Mouse (Mus musculus): ENCODE measurements at regions not wholly inside any gene's neighbourhood (a gene's known extent, or its start where the extent isn't known, plus 50 kb on each side); places are given as distances from the start of the nearest gene placed in this dataset.

- Histone ChIP-seq H3K4me2 (replicated peaks; ENCODE audit: low read depth, low read length) (no peak overlapping the region), H3K27ac (ENCODE audit: low read length) (no peak overlapping the region), H3K4me3 (ENCODE audit: low read depth, low read length) (no peak overlapping the region), H3K27me3 (replicated peaks; ENCODE audit: insufficient read depth, low read length) (no peaks in the 10 kb centered on the region), H3K9me3 (ENCODE audit: low read length) (no peaks in the 10 kb centered on the region), H3K9ac (replicated peaks; ENCODE audit: low read depth) (no peak overlapping the region), H3K4me1 (ENCODE audit: insufficient read depth, low read depth, low read length) (no peaks in the 10 kb centered on the region), H3K36me3 (ENCODE audit: insufficient read depth, low read length) (no peaks in the 10 kb centered on the region)
- TF ChIP-seq CTCF (IDR thresholded peaks at IDR 0.05) (no peak), EP300 (IDR thresholded peaks at IDR 0.05) (no peak)
- ATAC-seq (no peak), DNase-seq (ENCODE audit: low spot score) (no peak)
- WGBS = 82% methylated on average over 5 of the region's 5 CpGs
Observed at GRCm38 (mm10) chr12:26012951-26013350, 402.1 kb downstream of the Rnf144a start.

GRCm38 (mm10) chr12:25994063-25994462 lies 421.0 kb downstream of the Rnf144a start:
- no peaks in the 10 kb centered on the region for H3K36me3 ChIP-seq (ENCODE audit: insufficient read depth, low read length)
- ATAC-seq (no peak), DNase-seq (ENCODE audit: low spot score) (no peak)
- H3K9ac ChIP-seq (replicated peaks; ENCODE audit: low read depth) = no peak overlapping the region
- H3K4me3 ChIP-seq (ENCODE audit: low read depth, low read length) = no peak overlapping the region
- no peak overlapping the region for H3K4me2 ChIP-seq (replicated peaks; ENCODE audit: low read depth, low read length)
- no peaks in the 10 kb centered on the region for H3K9me3 ChIP-seq (ENCODE audit: low read length)
- no peak for TF ChIP-seq CTCF (IDR thresholded peaks at IDR 0.05)
- no peak for TF ChIP-seq EP300 (IDR thresholded peaks at IDR 0.05)
- no peak overlapping the region for H3K27ac ChIP-seq (ENCODE audit: low read length)
- 63% methylated on average over 4 of the region's 4 CpGs for WGBS
- no peaks in the 10 kb centered on the region for H3K4me1 ChIP-seq (ENCODE audit: insufficient read depth, low read depth, low read length)
- H3K27me3 ChIP-seq (replicated peaks; ENCODE audit: insufficient read depth, low read length) = no peaks in the 10 kb centered on the region

DNA sequence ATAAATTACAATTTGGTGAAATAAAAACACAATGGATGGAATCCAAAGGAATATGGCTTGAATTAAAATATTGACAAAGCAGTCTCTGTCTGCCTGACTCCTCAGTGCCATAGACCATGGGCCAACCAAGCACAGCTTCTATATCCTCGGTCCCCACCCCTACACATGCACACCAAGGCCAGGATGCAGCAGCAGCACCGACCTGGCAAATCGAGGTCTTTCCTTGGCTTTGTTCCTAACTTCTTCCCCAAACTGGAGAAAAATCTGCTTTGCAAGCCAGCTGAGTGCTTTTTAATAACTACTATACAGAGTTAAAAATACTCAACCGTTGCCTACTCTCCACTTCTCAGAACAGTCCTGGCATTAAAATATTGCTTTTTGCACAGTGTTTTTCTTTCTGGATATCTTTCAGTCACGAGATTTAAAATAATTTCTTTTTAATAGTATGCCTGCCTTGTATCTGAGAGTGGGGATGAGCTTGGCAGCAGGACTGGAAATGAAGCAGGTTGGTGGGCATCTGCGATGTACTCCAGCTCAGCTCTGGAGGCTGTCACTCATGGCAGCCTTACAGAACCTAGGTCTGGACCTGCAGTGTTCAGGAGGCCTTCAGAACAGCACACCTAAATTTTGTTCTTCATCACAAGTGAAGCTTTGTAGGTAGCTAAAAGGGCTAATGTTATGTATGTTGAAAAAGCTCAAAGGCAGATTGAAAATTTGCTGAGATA lies 423.1 kb downstream of the Rnf144a start:
- DNase-seq (ENCODE audit: low spot score) = no peak
- H3K4me1 ChIP-seq (ENCODE audit: insufficient read depth, low read depth, low read length) = no peaks in the 10 kb centered on the region
- no peaks in the 10 kb centered on the region for H3K36me3 ChIP-seq (ENCODE audit: insufficient read depth, low read length)
- WGBS = 61% methylated on average over 6 of the region's 6 CpGs
- no peak overlapping the region for H3K9ac ChIP-seq (replicated peaks; ENCODE audit: low read depth)
- H3K4me3 ChIP-seq (ENCODE audit: low read depth, low read length) = no peak overlapping the region
- no peaks in the 10 kb centered on the region for H3K27me3 ChIP-seq (replicated peaks; ENCODE audit: insufficient read depth, low read length)
- ATAC-seq = no peak
- TF ChIP-seq EP300 (IDR thresholded peaks at IDR 0.05) = no peak
- TF ChIP-seq CTCF (IDR thresholded peaks at IDR 0.05) = no peak
- H3K9me3 ChIP-seq (ENCODE audit: low read length) = no peaks in the 10 kb centered on the region
- H3K27ac ChIP-seq (ENCODE audit: low read length) = no peak overlapping the region
- no peak overlapping the region for H3K4me2 ChIP-seq (replicated peaks; ENCODE audit: low read depth, low read length)

GRCm38 (mm10) chr12:25982545-25982944 lies 432.5 kb downstream of the Rnf144a start:
- Histone ChIP-seq H3K27ac (ENCODE audit: low read length) (no peak overlapping the region), H3K4me1 (ENCODE audit: insufficient read depth, low read depth, low read length) (no peaks in the 10 kb centered on the region), H3K9me3 (ENCODE audit: low read length) (no peaks in the 10 kb centered on the region), H3K4me3 (ENCODE audit: low read depth, low read length) (no peak overlapping the region), H3K9ac (replicated peaks; ENCODE audit: low read depth) (no peak overlapping the region), H3K27me3 (replicated peaks; ENCODE audit: insufficient read depth, low read length) (no peaks in the 10 kb centered on the region), H3K4me2 (replicated peaks; ENCODE audit: low read depth, low read length) (no peak overlapping the region), H3K36me3 (ENCODE audit: insufficient read depth, low read length) (no peaks in the 10 kb centered on the region)
- TF ChIP-seq EP300 (IDR thresholded peaks at IDR 0.05) (no peak), CTCF (IDR thresholded peaks at IDR 0.05) (no peak)
- ATAC-seq (no peak), DNase-seq (ENCODE audit: low spot score) (no peak)
- 85% methylated on average over 4 of the region's 4 CpGs for WGBS

DNA sequence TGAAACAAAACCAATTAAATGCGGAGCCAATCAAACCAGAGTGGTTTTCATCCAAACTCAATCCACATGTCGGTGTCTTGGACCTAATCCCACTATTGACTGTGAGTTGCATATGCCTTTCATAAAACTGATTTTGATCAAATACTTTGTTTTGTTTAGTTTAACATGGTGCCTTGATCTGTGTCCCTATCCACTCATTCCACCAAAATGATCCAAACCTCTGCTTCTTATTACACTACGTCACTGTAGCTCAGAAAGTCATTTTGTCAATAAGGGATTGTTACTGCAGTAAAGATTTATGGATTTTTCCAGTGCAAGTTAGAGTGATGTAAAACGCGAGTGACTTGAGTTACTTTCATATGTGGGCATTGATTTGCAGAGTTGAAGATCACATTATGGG lies 436.7 kb downstream of the Rnf144a start:
- H3K4me2 ChIP-seq (replicated peaks; ENCODE audit: low read depth, low read length) = no peak overlapping the region
- no peaks in the 10 kb centered on the region for H3K9me3 ChIP-seq (ENCODE audit: low read length)
- H3K36me3 ChIP-seq (ENCODE audit: insufficient read depth, low read length) = no peaks in the 10 kb centered on the region
- no peak overlapping the region for H3K27ac ChIP-seq (ENCODE audit: low read length)
- no peak overlapping the region for H3K9ac ChIP-seq (replicated peaks; ENCODE audit: low read depth)
- H3K27me3 ChIP-seq (replicated peaks; ENCODE audit: insufficient read depth, low read length) = no peaks in the 10 kb centered on the region
- TF ChIP-seq CTCF (IDR thresholded peaks at IDR 0.05) (no peak), EP300 (IDR thresholded peaks at IDR 0.05) (no peak)
- WGBS = 89% methylated on average over 5 of the region's 5 CpGs
- ATAC-seq = no peak
- H3K4me1 ChIP-seq (ENCODE audit: insufficient read depth, low read depth, low read length) = no peaks in the 10 kb centered on the region
- H3K4me3 ChIP-seq (ENCODE audit: low read depth, low read length) = no peak overlapping the region
- DNase-seq (ENCODE audit: low spot score) = no peak

DNA sequence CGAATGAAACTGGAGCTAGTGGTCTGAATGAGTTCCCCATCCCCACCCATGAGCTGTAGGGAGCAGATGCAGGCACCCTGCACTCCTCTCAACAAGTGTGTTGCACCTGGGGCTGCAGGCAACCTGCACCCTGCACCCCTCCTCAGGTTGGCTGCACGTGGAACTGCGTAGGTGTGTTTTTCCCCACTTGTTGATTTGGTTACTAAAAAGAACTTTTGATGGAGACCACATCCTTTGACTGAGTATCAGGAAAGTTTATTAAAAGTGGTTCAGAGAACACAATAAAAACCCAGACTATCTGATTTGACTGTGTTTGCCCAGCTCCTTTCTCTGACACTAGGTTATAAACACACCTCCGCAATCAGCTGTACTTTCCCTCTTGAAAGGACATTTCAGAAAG lies 456.5 kb downstream of the Rnf144a start:
- no peak for DNase-seq (ENCODE audit: low spot score)
- ATAC-seq = no peak
- 73% methylated on average over 4 of the region's 4 CpGs for WGBS
- TF ChIP-seq EP300 (IDR thresholded peaks at IDR 0.05) (no peak), CTCF (IDR thresholded peaks at IDR 0.05) (no peak)
- Histone ChIP-seq H3K4me2 (replicated peaks; ENCODE audit: low read depth, low read length) (no peak overlapping the region), H3K27ac (ENCODE audit: low read length) (no peak overlapping the region), H3K27me3 (replicated peaks; ENCODE audit: insufficient read depth, low read length) (no peaks in the 10 kb centered on the region), H3K4me1 (ENCODE audit: insufficient read depth, low read depth, low read length) (no peaks in the 10 kb centered on the region), H3K9me3 (ENCODE audit: low read length) (no peaks in the 10 kb centered on the region), H3K9ac (replicated peaks; ENCODE audit: low read depth) (no peak overlapping the region), H3K4me3 (ENCODE audit: low read depth, low read length) (no peak overlapping the region), H3K36me3 (ENCODE audit: insufficient read depth, low read length) (no peaks in the 10 kb centered on the region)

DNA sequence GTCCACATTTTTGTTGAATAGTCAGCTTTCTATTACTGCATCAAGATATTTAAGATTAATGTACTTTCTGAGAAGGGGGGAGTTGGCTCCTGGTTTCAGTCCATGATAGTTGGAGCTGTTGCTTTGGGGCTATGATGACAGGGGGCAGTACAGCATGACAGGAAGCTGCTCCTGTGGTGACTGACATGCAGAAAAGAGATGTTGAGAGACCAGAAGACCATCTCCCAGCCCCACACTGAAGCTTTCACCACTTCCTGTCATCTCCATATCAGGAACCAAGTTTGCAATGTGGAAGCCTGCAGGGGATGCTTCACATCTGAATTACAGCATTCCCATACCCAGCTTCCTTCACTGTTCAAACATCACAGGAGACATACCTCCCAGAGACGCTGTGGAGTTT lies 457.5 kb downstream of the Rnf144a start:
- no peaks in the 10 kb centered on the region for H3K4me1 ChIP-seq (ENCODE audit: insufficient read depth, low read depth, low read length)
- H3K4me3 ChIP-seq (ENCODE audit: low read depth, low read length) = no peak overlapping the region
- ATAC-seq = no peak
- H3K27me3 ChIP-seq (replicated peaks; ENCODE audit: insufficient read depth, low read length) = no peaks in the 10 kb centered on the region
- 74% methylated on average over 1 of the region's 1 CpGs for WGBS
- no peaks in the 10 kb centered on the region for H3K36me3 ChIP-seq (ENCODE audit: insufficient read depth, low read length)
- no peak overlapping the region for H3K4me2 ChIP-seq (replicated peaks; ENCODE audit: low read depth, low read length)
- no peak overlapping the region for H3K27ac ChIP-seq (ENCODE audit: low read length)
- TF ChIP-seq CTCF (IDR thresholded peaks at IDR 0.05) (no peak), EP300 (IDR thresholded peaks at IDR 0.05) (no peak)
- H3K9me3 ChIP-seq (ENCODE audit: low read length) = no peaks in the 10 kb centered on the region
- no peak overlapping the region for H3K9ac ChIP-seq (replicated peaks; ENCODE audit: low read depth)
- no peak for DNase-seq (ENCODE audit: low spot score)

All from lung, postnatal 0 days (tissue).